Mouse (Mus musculus): Measurements from ENCODE around the gene Cemip2. TPM values are rescaled to one million over a fixed set of nuclear protein-coding genes. Genes with fewer than 3 reads are reported as not detected.
A peak's percentile ranks its signal among the peaks of the same experiment; 100 is the strongest.

Gene Cemip2
- polyA plus RNA-seq, 1 experiment from 2014 or later = 83.7 TPM

DNA sequence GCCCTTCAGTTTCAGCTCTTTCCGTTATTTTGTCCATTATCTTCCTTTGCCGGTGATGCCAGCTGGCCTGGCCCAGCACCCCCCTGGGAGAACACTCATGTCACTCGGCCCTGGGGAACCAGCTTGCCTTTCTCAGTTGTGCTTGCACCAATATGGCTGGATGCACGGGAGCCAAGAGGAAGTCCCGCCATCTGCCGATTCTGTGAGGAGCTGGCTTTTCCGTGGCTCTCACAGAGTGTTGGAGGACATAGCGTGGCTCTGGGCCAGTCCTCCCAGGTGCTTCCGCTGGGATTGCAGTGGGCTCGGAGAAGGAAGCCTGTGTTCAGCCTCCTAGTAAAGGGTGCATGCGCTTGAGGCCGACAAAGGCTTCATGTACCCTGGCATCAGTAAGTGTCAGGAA, 36.0 kb upstream of the Cemip2 start:
- 87% methylated on average over 12 of the region's 12 CpGs for WGBS
- Histone ChIP-seq H3K9me3 (ENCODE audit: control insufficient read depth, low read length) (no peaks in the 10 kb centered on the region), H3K4me1 (ENCODE audit: control insufficient read depth, insufficient read depth, low read length) (no peaks in the 10 kb centered on the region; the same call in 1 of the 2 replicates), H3K27me3 (ENCODE audit: control insufficient read depth, insufficient read depth, low read length) (no peaks in the 10 kb centered on the region), H3K36me3 (ENCODE audit: control insufficient read depth, insufficient read depth, low read length) (no peaks in the 10 kb centered on the region), H3K4me2 (no peak overlapping the region), H3K4me3 (ENCODE audit: low read depth, low read length) (no peak overlapping the region), H3K27ac (ENCODE audit: low read depth, low read length) (no peak overlapping the region), H3K9ac (ENCODE audit: low read length) (no peak overlapping the region)
- ATAC-seq (ENCODE audit: low FRiP score) (no peak), DNase-seq (ENCODE audit: low spot score, missing footprints) (peak; percentile 45)

DNA sequence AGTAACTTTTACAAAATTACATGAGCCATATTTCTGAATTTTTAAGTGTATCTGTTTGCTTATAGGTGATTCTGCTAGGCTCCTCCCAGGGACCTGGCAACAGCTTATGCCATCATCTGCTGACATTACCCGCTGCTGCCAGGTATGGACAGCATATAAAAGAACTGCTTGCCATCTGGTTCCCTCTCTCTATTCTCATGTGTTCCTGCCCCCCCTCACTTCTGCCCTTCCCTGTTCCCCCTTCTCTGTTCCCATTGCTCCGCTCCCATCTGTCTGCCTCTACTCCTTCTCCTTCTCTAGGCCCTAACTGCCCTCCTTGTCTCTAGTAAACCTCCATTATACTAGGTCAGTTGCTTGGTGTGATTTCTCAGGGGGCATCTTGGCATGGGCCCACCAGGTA, 32.6 kb upstream of the Cemip2 start:
- Histone ChIP-seq H3K4me1 (ENCODE audit: control insufficient read depth, insufficient read depth, low read length) (no peaks in the 10 kb centered on the region), H3K9ac (ENCODE audit: low read length) (no peak overlapping the region), H3K9me3 (ENCODE audit: control insufficient read depth, low read length) (no peaks in the 10 kb centered on the region), H3K36me3 (ENCODE audit: control insufficient read depth, insufficient read depth, low read length) (no peaks in the 10 kb centered on the region), H3K27me3 (ENCODE audit: control insufficient read depth, insufficient read depth, low read length) (no peaks in the 10 kb centered on the region), H3K4me2 (no peak overlapping the region), H3K27ac (ENCODE audit: low read depth, low read length) (no peak overlapping the region), H3K4me3 (ENCODE audit: low read depth, low read length) (no peak overlapping the region)
- 100% methylated on average over 2 of the region's 2 CpGs for WGBS
- ATAC-seq (ENCODE audit: low FRiP score) (no peak), DNase-seq (ENCODE audit: low spot score, missing footprints) (no peak)

DNA sequence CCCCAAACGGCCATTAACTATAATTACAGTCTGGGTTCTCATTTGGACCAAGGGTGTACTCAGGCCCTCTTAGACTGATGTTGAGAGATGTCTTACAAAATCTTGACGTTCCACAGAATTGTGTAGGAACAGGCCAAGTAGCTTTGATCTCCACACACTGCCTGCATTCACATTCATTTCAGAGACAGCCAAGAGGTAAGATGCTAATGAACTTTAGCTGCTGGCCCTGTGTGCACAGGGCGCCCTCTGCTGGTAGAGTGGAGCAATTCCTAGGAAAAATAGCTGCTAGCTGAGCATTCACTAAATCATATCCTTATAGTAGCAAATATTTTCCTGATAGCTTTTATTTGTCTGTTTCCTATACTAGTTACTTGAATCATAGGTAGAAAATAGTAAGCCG, 30.8 kb upstream of the Cemip2 start:
- Histone ChIP-seq H3K4me2 (no peak overlapping the region), H3K27me3 (ENCODE audit: control insufficient read depth, insufficient read depth, low read length) (no peaks in the 10 kb centered on the region), H3K9ac (ENCODE audit: low read length) (no peak overlapping the region), H3K9me3 (ENCODE audit: control insufficient read depth, low read length) (no peaks in the 10 kb centered on the region), H3K36me3 (ENCODE audit: control insufficient read depth, insufficient read depth, low read length) (no peaks in the 10 kb centered on the region), H3K27ac (ENCODE audit: low read depth, low read length) (no peak overlapping the region), H3K4me1 (ENCODE audit: control insufficient read depth, insufficient read depth, low read length) (no peaks in the 10 kb centered on the region), H3K4me3 (ENCODE audit: low read depth, low read length) (no peak overlapping the region)
- ATAC-seq (ENCODE audit: low FRiP score) (peak; percentile 44; the same call in 1 of the 2 replicates), DNase-seq (ENCODE audit: low spot score, missing footprints) (peak; percentile 91)
- 20% methylated on average over 4 of the region's 4 CpGs for WGBS

DNA sequence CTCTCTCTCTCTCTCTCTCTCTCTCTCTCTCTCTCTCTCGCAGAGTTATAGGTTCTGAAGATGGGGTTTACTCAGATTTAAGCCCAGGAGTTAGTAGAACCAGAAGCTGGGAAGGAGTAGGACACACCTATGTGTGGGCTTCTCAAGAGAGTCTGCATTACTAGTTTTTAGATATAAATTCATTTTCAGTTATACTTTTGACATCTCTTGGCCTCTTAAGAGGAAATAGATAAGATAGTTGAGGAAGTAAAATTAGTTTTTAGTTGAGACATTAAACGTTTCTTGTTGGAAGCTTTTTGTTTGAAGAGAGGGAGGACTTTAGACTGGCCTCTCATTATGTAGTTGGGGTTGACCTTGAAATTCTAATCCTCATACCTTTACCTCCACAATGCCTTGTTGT, 28.0 kb upstream of the Cemip2 start:
- H3K4me2 ChIP-seq = no peak overlapping the region
- no peaks in the 10 kb centered on the region for H3K36me3 ChIP-seq (ENCODE audit: control insufficient read depth, insufficient read depth, low read length)
- H3K27ac ChIP-seq (ENCODE audit: low read depth, low read length) = no peak overlapping the region
- H3K9me3 ChIP-seq (ENCODE audit: control insufficient read depth, low read length) = no peaks in the 10 kb centered on the region
- WGBS = 62% methylated on average over 2 of the region's 2 CpGs
- ATAC-seq (ENCODE audit: low FRiP score) (no peak), DNase-seq (ENCODE audit: low spot score, missing footprints) (no peak)
- H3K27me3 ChIP-seq (ENCODE audit: control insufficient read depth, insufficient read depth, low read length) = no peaks in the 10 kb centered on the region
- no peak overlapping the region for H3K4me3 ChIP-seq (ENCODE audit: low read depth, low read length)
- H3K9ac ChIP-seq (ENCODE audit: low read length) = no peak overlapping the region
- no peaks in the 10 kb centered on the region for H3K4me1 ChIP-seq (ENCODE audit: control insufficient read depth, insufficient read depth, low read length)

DNA sequence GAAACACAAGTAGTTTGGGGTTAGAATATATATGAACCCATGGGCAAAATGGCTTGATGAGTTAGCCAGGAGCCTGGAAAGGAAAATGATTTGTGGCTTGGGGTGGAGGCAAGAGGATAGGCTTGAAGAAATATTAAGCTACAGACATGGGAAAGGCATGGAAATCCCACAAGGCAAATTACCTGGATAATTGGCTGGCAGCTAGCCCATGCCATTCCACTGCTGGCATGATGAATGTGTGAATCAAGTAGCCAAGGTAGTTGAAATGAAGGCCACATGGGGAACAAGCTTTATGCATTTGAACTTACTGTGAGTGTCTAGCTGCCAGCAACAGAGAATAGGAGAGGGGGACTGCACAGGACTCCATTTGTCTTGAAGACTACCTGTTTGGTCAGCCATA, 16.5 kb upstream of the Cemip2 start:
- H3K4me1 ChIP-seq (ENCODE audit: control insufficient read depth, insufficient read depth, low read length) = no peaks in the 10 kb centered on the region
- H3K27ac ChIP-seq (ENCODE audit: low read depth, low read length) = no peak overlapping the region
- no peak overlapping the region for H3K4me3 ChIP-seq (ENCODE audit: low read depth, low read length)
- H3K27me3 ChIP-seq (ENCODE audit: control insufficient read depth, insufficient read depth, low read length) = no peaks in the 10 kb centered on the region
- no peak for DNase-seq (ENCODE audit: low spot score, missing footprints)
- no peak overlapping the region for H3K4me2 ChIP-seq
- no peak for ATAC-seq (ENCODE audit: low FRiP score)
- H3K9me3 ChIP-seq (ENCODE audit: control insufficient read depth, low read length) = no peaks in the 10 kb centered on the region
- H3K9ac ChIP-seq (ENCODE audit: low read length) = no peak overlapping the region
- no peaks in the 10 kb centered on the region for H3K36me3 ChIP-seq (ENCODE audit: control insufficient read depth, insufficient read depth, low read length)

DNA sequence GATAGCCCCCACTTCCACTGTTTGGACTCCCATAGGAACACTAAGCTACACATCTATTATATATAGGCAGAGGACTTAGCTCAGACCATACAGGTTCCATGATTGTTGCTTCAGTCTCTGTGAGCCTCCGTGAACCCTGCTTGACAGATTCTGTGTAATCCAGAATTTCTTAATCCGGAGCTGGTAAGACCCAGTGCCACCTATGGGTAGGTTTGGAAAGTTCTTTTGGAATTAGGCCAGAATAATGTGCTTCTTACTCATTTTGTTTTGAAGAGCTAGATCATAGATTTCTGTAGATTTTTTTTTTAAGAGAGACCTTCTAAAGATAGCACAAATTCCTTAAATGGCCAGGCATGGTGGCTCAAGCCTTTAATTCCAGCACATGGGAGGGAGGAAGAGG, 14.1 kb upstream of the Cemip2 start:
- Histone ChIP-seq H3K4me1 (ENCODE audit: control insufficient read depth, insufficient read depth, low read length) (no peaks in the 10 kb centered on the region), H3K4me2 (no peak overlapping the region), H3K9me3 (ENCODE audit: control insufficient read depth, low read length) (no peaks in the 10 kb centered on the region), H3K27me3 (ENCODE audit: control insufficient read depth, insufficient read depth, low read length) (no peaks in the 10 kb centered on the region), H3K36me3 (ENCODE audit: control insufficient read depth, insufficient read depth, low read length) (no peaks in the 10 kb centered on the region), H3K4me3 (ENCODE audit: low read depth, low read length) (no peak overlapping the region), H3K27ac (ENCODE audit: low read depth, low read length) (no peak overlapping the region), H3K9ac (ENCODE audit: low read length) (no peak overlapping the region)
- ATAC-seq (ENCODE audit: low FRiP score) (no peak), DNase-seq (ENCODE audit: low spot score, missing footprints) (no peak)
- 73% methylated on average over 2 of the region's 2 CpGs for WGBS

DNA sequence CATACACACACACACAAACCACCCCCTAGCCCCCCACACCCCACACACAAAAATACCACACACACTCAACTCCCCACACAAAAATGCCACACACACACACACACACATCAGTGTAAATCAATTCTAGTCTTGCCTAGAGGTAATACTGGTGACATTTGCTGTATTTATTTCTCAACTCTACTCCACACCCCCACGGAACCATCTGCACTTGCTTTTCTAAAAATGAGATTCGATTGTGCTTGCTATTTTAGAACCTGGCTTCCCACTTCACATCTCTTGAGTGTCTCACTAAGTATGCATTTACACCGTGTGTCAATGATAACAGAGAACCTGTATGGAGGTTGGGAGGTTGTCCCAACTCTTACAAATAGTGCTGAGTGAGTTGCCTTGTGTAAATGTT, 13.4 kb upstream of the Cemip2 start:
- no peak overlapping the region for H3K27ac ChIP-seq (ENCODE audit: low read depth, low read length)
- H3K9ac ChIP-seq (ENCODE audit: low read length) = no peak overlapping the region
- WGBS = 84% methylated on average over 3 of the region's 3 CpGs
- no peak for ATAC-seq (ENCODE audit: low FRiP score)
- H3K4me2 ChIP-seq = no peak overlapping the region
- no peaks in the 10 kb centered on the region for H3K9me3 ChIP-seq (ENCODE audit: control insufficient read depth, low read length)
- no peaks in the 10 kb centered on the region for H3K27me3 ChIP-seq (ENCODE audit: control insufficient read depth, insufficient read depth, low read length)
- no peaks in the 10 kb centered on the region for H3K4me1 ChIP-seq (ENCODE audit: control insufficient read depth, insufficient read depth, low read length)
- no peak overlapping the region for H3K4me3 ChIP-seq (ENCODE audit: low read depth, low read length)
- DNase-seq (ENCODE audit: low spot score, missing footprints) = no peak
- H3K36me3 ChIP-seq (ENCODE audit: control insufficient read depth, insufficient read depth, low read length) = no peaks in the 10 kb centered on the region

DNA sequence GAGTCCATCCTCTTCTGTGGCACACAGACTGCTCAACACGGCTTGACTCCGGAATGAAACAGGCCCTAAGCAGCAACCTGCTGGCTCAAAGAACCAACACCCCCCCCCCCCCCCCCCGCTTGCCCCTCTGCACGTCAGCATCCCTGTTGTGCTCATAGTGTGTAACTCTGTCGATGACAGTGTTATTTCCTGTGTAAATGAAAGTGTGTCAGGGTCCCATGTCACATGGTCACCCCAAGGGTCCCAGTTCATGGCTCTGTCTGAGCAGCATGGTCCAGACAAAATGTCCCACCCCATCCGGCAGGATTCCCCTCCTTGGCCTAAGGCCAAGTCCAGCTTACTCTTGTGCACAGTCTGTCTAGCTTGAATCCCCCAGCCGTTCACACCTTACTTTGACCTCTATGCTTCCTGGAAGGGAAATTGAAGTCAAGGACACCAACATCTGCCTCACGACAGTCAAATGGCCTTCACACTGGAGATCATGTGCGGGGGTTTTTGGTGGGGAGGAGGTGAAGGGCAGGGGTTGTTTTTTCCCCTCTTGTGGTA, 10.6 kb upstream of the Cemip2 start:
- ATAC-seq (ENCODE audit: low FRiP score) = no peak
- H3K27me3 ChIP-seq (ENCODE audit: control insufficient read depth, insufficient read depth, low read length) = no peaks in the 10 kb centered on the region
- no peaks in the 10 kb centered on the region for H3K36me3 ChIP-seq (ENCODE audit: control insufficient read depth, insufficient read depth, low read length)
- DNase-seq (ENCODE audit: low spot score, missing footprints) = no peak
- H3K4me1 ChIP-seq (ENCODE audit: control insufficient read depth, insufficient read depth, low read length) = no peaks in the 10 kb centered on the region
- H3K9me3 ChIP-seq (ENCODE audit: control insufficient read depth, low read length) = no peaks in the 10 kb centered on the region
- H3K27ac ChIP-seq (ENCODE audit: low read depth, low read length) = no peak overlapping the region
- no peak overlapping the region for H3K9ac ChIP-seq (ENCODE audit: low read length)
- WGBS = 77% methylated on average over 8 of the region's 9 CpGs
- H3K4me3 ChIP-seq (ENCODE audit: low read depth, low read length) = no peak overlapping the region
- no peak overlapping the region for H3K4me2 ChIP-seq

DNA sequence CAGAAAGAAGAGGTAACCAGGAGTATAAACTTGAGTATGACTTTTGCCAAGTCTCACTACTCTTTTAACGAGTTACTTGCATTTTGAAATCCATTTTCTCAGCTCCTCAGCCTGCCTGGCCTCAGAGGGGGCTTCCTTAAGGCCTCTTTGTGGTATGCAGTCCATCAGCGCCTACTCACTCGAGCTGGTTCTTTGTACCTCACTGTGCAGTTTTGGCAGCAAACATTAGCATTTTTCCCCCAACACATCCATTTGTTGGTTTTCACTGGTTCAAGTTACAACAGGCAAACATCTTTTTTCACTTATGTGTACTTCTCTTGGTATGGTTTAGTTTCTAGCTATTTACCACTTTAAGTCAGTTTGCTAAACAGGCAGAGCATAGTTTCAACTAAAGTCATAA, 8.3 kb upstream of the Cemip2 start:
- no peak for ATAC-seq (ENCODE audit: low FRiP score)
- no peaks in the 10 kb centered on the region for H3K9me3 ChIP-seq (ENCODE audit: control insufficient read depth, low read length)
- H3K27me3 ChIP-seq (ENCODE audit: control insufficient read depth, insufficient read depth, low read length) = no peaks in the 10 kb centered on the region
- no peaks in the 10 kb centered on the region for H3K4me1 ChIP-seq (ENCODE audit: control insufficient read depth, insufficient read depth, low read length)
- H3K4me3 ChIP-seq (ENCODE audit: low read depth, low read length) = no peak overlapping the region
- 71% methylated on average over 3 of the region's 3 CpGs for WGBS
- no peak overlapping the region for H3K27ac ChIP-seq (ENCODE audit: low read depth, low read length)
- H3K4me2 ChIP-seq = no peak overlapping the region
- DNase-seq (ENCODE audit: low spot score, missing footprints) = no peak
- H3K36me3 ChIP-seq (ENCODE audit: control insufficient read depth, insufficient read depth, low read length) = no peaks in the 10 kb centered on the region
- no peak overlapping the region for H3K9ac ChIP-seq (ENCODE audit: low read length)

DNA sequence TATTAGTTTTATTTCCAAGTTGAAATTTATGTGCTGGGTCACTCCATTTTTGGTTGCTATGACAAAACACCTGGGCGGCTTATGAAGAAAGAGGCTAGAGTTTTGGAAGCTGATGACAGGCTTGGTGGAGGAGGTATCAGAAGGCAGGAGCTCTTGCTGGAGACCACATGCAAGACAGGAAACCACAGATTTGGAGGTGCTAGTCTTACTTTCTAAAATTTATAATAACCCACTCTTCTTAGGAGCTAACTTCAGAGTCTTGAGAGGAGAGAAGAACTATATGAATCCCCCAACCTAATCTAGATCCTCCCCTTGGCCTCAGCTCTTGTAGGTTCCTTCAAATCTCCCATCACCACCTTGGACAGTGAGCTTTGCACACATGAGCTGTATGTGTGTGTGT, 6.6 kb upstream of the Cemip2 start:
- no peaks in the 10 kb centered on the region for H3K9me3 ChIP-seq (ENCODE audit: control insufficient read depth, low read length)
- no peaks in the 10 kb centered on the region for H3K4me1 ChIP-seq (ENCODE audit: control insufficient read depth, insufficient read depth, low read length)
- no peak overlapping the region for H3K9ac ChIP-seq (ENCODE audit: low read length)
- no peaks in the 10 kb centered on the region for H3K27me3 ChIP-seq (ENCODE audit: control insufficient read depth, insufficient read depth, low read length)
- H3K36me3 ChIP-seq (ENCODE audit: control insufficient read depth, insufficient read depth, low read length) = no peaks in the 10 kb centered on the region
- DNase-seq (ENCODE audit: low spot score, missing footprints) (no peak), ATAC-seq (ENCODE audit: low FRiP score) (no peak)
- no peak overlapping the region for H3K4me3 ChIP-seq (ENCODE audit: low read depth, low read length)
- H3K27ac ChIP-seq (ENCODE audit: low read depth, low read length) = no peak overlapping the region
- WGBS = 86% methylated on average over 1 of the region's 1 CpGs
- no peak overlapping the region for H3K4me2 ChIP-seq
